Mouse (Mus musculus): ENCODE measurements at regions not wholly inside any gene's neighbourhood (a gene's known extent, or its start where the extent isn't known, plus 50 kb on each side); places are given as distances from the start of the nearest gene placed in this dataset.
A peak's percentile ranks its signal among the peaks of the same experiment; 100 is the strongest.

DNA sequence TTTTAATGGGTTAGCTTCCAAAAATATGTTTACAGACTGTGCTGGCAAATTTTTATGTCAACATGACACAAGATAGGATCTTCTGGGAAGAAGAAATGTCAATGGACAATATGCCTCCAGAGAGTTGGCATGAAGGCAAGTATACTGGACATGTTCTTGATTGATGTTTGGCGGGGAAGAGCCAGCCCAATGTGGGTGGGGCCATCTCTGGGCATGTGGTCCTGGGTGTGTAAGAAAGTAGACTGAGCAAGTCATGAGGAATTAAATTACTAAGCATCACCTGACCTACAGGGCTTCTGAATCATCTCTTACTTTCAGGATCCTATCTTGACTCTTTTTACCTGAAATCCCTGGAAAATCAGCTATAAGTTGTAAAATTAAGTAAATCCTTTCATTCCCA is 525.0 kb upstream of the Grm7 start:
- no peak for DNase-seq (ENCODE audit: low spot score in 2 of 2)

DNA sequence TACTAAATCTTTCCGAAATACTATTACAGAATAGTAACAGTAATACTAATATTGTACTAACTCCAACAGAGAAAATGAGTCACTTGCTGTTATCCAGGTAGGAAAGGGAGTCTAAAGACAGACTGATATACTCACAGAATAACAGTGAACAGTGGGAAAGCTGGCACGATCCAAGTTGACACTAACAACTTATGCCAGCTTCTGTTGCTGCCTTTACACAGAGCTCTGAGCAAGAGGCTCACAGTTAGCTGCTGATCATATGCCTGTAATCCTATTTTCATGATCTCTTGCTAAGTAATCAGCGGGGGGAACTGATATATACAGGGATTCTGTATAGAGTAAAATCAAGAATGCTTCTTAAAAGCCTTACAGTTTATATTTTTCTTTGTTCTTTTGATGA is 513.1 kb upstream of the Grm7 start:
- no peak for DNase-seq (ENCODE audit: low spot score in 2 of 2)

DNA sequence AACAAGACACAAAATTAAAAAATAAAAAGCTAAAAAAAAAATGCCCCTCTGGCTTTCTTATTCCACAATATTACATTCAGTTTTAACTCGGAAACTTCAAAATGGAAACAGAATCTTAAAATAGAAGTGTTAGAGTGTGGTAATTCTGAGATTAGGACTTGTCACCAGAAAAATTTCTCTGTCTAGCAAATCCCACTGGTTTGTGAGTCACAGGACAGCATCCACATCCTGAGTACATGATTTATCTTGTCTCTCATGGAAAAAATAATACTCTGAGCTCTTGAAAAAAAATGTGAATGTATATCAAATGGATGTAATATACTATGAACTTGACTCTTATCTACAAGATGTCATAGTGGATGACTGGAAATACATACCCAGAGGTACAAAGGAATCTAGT is 511.8 kb upstream of the Grm7 start:
- DNase-seq (ENCODE audit: low spot score in 2 of 2): peak in 1 of 2 experiments; percentile 6

DNA sequence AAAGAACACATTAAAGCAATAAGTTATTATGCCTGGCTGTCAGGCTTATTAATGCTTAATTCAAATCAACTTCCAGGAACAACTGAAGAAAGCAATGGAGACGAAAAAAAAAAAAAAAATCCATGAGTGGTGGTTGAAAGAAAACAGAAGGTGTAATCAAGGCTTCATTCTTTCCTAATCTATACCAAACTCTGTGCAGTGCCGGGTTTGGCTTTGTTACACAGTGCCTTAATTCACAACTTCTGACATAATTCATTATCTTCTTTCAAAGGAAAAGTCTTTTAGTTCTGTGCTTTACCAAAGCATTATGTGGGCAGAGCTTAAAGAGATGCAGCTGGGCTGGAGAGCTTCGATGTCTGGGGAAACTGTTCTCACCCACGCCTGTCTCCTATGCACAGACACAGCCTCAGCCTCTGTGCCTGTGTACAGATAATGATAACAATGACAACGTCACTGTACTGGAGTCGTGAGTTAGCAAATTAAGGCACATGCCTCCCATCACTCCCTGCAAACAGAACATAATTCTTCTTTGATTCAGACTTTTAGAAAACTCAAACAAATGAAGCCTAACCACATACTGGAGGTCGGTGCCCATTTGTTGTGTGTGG is 508.2 kb upstream of the Grm7 start:
- peak; percentile 5 to 76 for DNase-seq (ENCODE audit: low spot score in 2 of 2)

DNA sequence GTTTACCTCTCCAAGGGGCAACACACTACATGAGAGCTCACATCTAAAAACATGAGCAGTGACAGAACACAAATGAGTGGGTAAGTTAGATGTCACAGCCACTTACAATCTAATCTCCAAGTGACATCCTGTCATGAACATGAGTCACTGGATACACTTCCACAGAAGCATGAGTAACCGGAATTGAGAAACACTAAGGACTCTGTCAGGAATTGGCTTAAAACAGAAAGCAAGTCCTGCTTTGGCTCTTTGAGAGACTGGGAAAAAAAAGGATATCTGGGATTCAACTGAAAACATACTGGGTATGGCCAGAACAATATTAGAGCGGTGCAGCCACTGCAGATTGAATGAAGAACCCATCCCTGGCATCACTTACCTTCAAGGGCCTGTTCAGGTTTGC is 506.0 kb upstream of the Grm7 start:
- DNase-seq (ENCODE audit: low spot score in 2 of 2): peak in 1 of 2 experiments; percentile 5

DNA sequence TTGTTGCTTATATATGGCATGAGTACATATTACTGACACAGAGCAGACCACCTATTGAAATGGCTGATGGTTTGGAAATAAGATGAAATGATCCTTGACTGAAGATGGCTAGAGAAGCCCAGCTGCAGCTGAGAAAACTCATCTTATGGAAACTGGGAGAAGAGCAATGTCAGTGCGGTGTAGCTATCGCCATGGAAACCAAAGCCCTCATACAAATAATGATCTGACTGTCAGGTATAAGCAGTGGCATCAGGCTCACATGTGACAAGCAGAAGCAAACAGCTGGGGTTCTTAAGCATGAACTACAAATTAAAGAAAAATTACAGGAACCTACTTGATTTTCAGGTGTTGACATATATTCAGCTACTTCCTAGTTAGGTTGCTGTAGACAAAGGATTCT is 476.8 kb upstream of the Grm7 start:
- DNase-seq (ENCODE audit: low spot score in 2 of 2): no peak

DNA sequence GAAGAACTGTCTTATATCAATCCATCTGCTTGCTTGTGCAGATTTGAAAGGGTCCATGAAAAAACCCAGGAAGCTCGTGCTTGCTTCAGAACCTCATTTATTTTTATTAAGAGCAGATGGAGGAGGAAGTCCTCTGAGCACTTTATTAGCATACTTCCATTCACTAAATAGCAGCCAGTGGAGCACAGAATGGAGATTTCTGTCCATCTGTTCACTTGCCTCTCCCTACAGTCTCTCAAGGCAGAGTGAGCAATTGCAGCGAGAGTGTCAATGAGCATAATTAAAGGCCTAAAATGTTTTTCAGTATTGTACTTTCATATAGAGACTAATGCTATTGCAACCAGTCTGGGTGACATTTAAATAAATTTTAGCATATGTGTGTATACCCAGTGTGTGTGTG is 439.4 kb upstream of the Grm7 start:
- DNase-seq (ENCODE audit: low spot score in 2 of 2): no peak

DNA sequence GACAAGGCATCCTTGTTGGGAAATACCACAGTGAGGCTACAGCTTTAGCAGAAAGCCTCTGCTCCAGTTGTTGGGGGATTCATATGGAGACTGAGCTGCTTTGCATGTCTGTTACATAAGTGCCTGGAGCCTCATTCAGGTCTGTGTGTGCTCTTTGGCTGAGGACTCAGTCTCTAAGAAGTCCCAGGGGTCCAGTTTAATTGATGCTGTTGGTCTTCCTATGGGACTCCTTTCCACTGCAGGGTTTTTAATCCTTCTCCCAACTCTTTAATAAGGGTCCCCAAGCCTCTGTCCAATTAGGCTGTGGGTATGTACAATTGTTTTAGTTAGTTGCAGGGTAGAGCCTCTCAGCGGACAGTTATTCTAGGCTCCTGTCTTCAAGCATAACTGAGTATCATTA is 436.6 kb upstream of the Grm7 start:
- DNase-seq (ENCODE audit: low spot score in 2 of 2): no peak

DNA sequence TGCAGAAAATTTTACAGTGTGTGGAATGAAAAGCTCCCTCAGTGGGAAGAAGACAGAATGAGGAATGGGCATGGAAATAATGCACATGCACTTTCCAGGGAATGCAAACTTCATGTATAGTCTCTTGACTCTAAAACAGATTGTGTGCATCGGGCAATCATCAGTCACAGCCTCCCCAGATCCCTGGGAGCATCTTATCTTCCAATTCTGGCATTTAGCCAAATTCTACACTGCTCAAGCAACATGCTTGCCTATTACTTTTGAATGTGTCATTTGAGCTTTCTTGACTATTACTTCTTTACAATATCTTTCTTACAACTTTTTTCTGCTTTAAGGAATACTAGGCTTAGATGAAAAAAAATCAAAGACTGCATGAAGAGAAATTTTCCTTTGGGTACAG is 397.9 kb upstream of the Grm7 start:
- no peak for DNase-seq (ENCODE audit: low spot score in 2 of 2)

DNA sequence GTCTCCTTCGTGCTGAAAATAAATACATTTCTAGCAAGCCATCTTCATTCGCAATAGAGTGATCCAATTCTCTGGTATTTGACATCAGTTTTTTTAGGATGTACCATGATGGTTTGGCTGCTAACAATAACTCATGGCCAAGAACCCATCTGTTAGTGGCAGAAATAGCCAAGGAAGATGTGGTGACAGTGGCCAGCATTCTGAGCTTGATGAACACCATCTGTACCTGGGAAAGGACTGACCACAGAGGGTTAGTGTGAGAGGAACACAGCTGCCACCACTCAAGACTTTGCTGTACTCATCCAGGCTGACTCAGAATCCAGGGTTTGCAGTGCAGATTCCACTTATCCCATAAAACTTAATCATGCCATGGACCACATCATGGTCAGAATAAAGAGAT is 348.8 kb upstream of the Grm7 start:
- peak in 1 of 2 experiments; percentile 12 for DNase-seq (ENCODE audit: low spot score in 2 of 2)
